11 mouse cellular contexts compared by ENCODE assay signal in the genomic region with DNA sequence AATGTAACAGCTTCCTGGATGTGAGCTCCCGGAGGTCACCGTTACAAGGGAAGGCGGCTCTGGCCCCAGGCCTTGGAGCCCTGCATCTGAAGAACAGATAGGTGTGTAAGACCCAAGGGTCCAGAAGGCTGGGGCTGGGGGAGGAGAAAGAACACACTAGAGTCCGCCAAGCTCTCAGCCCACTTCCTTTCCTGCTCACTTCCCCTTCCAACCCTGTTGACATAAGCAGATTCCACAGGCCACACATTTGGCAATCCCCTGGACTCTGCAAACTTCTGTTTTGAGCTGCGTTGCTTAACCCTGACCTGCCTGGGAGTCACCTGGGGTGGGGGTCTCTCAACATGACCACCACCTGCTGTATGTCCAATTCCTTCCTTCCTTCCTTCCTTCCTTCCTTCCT. TPM values are rescaled to one million over a fixed set of nuclear protein-coding genes. Genes with fewer than 3 reads are reported as not detected.
DNase-seq lines count a peak whose midpoint lies in the region; TF ChIP-seq lines count a peak whose summit lies in the region.
"Had no signal": no experiment of that assay in that cellular context is flagged by ENCODE, and none has a peak within 500 bp of the region (broad histone marks: within the 10 kb centered on the region; RNA-seq: fewer than 3 reads in every experiment).

TSS of gene C5ar2 (minus strand) at position 88 of the 400 bp plus-strand sequence.

- TF ChIP-seq CTCF in small intestine, adult 2 months (IDR thresholded peaks at IDR 0.05; ENCODE audit: extremely low read depth, insufficient read length, insufficient replicate concordance, low read depth, low read length) = no peak

- H3K4me3 ChIP-seq in small intestine, adult 2 months (ENCODE audit: low read depth, low read length) = no peak within 1 kb of the TSS
- H3K4me3 ChIP-seq in hindbrain, embryonic 10.5 days = no peak within 1 kb of the TSS
- H3K4me3 ChIP-seq: neural tube, embryonic 12.5 days had no signal

- peak; percentile 14 for DNase-seq in adrenal gland, adult 2 months
- DNase-seq in adrenal gland, postnatal 14 days = no peak
- DNase-seq in layer of hippocampus, adult 9-11 months = peak; percentile 75
- DNase-seq in layer of hippocampus, postnatal 10 days (ENCODE audit: low spot score in 2 of 2) = no peak
- DNase-seq in lung, adult 18-20 months = peak; percentile 65 to 70
- no peak for DNase-seq in urinary bladder, postnatal 4 days (ENCODE audit: low spot score in 2 of 2)
- no peak for DNase-seq in hindbrain, embryonic 10.5 days (ENCODE audit: low spot score)

- WGBS in small intestine, adult 2 months = 50% methylated on average over 5 of the region's 5 CpGs
- WGBS in hindbrain, embryonic 10.5 days = 82% methylated on average over 5 of the region's 5 CpGs

- H3K27me3 ChIP-seq in small intestine, adult 2 months (ENCODE audit: control insufficient read depth, insufficient read depth, low read length) = no peaks in the 10 kb centered on the region
- no peaks in the 10 kb centered on the region for H3K27me3 ChIP-seq in hindbrain, embryonic 10.5 days (ENCODE audit: insufficient read depth, poor library complexity, severe bottlenecking)
- H3K27me3 ChIP-seq: neural tube, embryonic 12.5 days had no signal

- peaks cover 2% of the 10 kb centered on the region; the same call in 1 of the 2 replicates for H3K4me1 ChIP-seq in small intestine, adult 2 months (ENCODE audit: control insufficient read depth, insufficient read depth, insufficient read length, low read length)
- no peaks in the 10 kb centered on the region for H3K4me1 ChIP-seq in hindbrain, embryonic 10.5 days (replicated peaks)
- H3K4me1 ChIP-seq: neural tube, embryonic 12.5 days had no signal

- H3K36me3 ChIP-seq in small intestine, adult 2 months (ENCODE audit: control insufficient read depth, insufficient read depth, low read length) = no peaks in the 10 kb centered on the region
- no peaks in the 10 kb centered on the region for H3K36me3 ChIP-seq in hindbrain, embryonic 10.5 days
- H3K36me3 ChIP-seq: neural tube, embryonic 12.5 days had no signal

- H3K9me3 ChIP-seq in hindbrain, embryonic 10.5 days = no peaks in the 10 kb centered on the region
- H3K9me3 ChIP-seq: neural tube, embryonic 12.5 days had no signal

- H3K27ac ChIP-seq in small intestine, adult 2 months (ENCODE audit: insufficient read depth, low read depth, low read length) = peak within 1 kb of the TSS; percentile 40
- H3K27ac ChIP-seq in hindbrain, embryonic 10.5 days = no peak within 1 kb of the TSS
- H3K27ac ChIP-seq: hindbrain, postnatal 0 days; neural tube, embryonic 12.5 days had no signal

- no peak for TF ChIP-seq POLR2A in small intestine, adult 2 months (IDR thresholded peaks at IDR 0.05; ENCODE audit: low read depth, low read length)

RNA-seq across cellular contexts. Expression of gene C5ar2, which starts in this region (rescaled TPM):
- under 1 TPM; 0.52 to 0.59 TPM for total RNA-seq in adrenal gland, adult 2 months (2021)
- polyA plus RNA-seq in adrenal gland, adult 2 months (2012; rRNA removed) = 0.43 and 0.71 TPM in 2 replicates
- total RNA-seq in adrenal gland, postnatal 14 days (2021) = 0.37 and 0.75 TPM in 2 replicates
- total RNA-seq in layer of hippocampus, postnatal 10 days (2021) = under 1 TPM; 0.33 to 0.37 TPM
- polyA plus RNA-seq in small intestine, adult 2 months (2012; rRNA removed) = 0.32 and 0.34 TPM in 2 replicates
- 0.05 TPM in 1 of 2 replicates, not detected in the other for polyA plus RNA-seq in hindbrain, embryonic 10.5 days (2016; fragmentation: Nextera tagmentation; extraction: Ambion mirVana)
- total RNA-seq: hindbrain, postnatal 0 days had no signal
- polyA plus RNA-seq: forebrain, embryonic 16.5 days had no signal

Comparison
In these comparisons a context has a peak if more than half of its experiments do, and no peak if none do; other contexts are left out.
1. DNase-seq: peak in layer of hippocampus, adult 9-11 months (single experiment) and lung, adult 18-20 months (2 of 2); none in adrenal gland, postnatal 14 days (single experiment), layer of hippocampus, postnatal 10 days (0 of 2), urinary bladder, postnatal 4 days (0 of 2) and hindbrain, embryonic 10.5 days (single experiment).
2. Peak in DNase-seq in adrenal gland, adult 2 months; RNA of the gene not detected or under 1 TPM.